Mouse (Mus musculus): ENCODE measurements around the gene Avl9. TPM values are rescaled to one million over a fixed set of nuclear protein-coding genes. Genes with fewer than 3 reads are reported as not detected.

Avl9 gene
- total RNA-seq (2023) = 128 to 144 TPM (median 135 TPM) in 4 replicates

GRCm38 (mm10) chr6:56714574-56715269 lies at the start of gene Avl9:
TSS of gene Avl9 (plus strand) at chr6:56714899.

DNA sequence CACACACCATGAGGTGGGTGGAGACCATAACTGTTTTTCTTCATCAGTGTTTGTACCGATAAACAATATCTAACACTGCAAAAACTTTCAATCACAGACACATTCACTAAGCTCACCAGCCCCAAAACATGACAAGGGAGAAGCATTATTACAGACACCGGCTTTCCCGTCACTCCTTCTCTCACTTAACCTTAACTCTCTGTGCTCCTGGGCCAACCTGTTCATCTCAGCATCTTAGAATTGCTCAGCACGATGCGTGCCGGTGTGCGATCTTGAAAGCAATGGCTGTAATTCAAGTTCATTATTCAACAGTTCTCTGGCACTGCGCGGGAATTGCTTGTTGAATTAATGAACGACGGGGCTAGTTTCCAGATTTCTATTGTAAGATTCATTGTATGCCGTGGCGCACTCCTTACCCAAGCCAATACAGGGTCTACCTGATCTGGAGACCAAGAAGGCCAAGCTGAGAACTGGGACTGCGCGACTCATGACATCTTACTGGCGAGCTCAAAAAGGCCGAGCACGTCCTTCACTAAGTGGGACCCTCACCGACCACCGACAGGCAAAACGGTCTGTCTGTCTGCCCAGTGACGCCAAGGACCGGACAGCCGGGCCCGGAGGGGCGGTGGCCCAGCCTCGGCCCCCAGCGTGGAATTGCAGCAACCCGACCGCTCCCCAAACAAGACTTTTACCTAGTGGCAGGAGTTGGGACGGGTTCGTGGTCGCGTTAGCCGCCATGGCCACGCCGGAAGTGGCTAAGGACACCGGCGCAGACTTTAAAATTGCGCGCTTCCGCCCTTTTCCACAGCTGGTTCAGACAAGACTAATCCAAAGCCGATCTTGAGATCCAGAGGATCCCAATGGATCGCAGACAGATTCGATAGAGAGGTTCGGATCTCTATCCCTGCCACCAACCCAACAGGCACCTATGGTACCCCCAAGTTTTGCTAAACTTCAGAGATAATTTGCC lies 10.5 kb upstream of the Avl9 start, which contains the start of gene Lsm5:
Gene Lsm5, minus strand, starts transcription at position 780 of the 970 bp plus-strand sequence.

DNA sequence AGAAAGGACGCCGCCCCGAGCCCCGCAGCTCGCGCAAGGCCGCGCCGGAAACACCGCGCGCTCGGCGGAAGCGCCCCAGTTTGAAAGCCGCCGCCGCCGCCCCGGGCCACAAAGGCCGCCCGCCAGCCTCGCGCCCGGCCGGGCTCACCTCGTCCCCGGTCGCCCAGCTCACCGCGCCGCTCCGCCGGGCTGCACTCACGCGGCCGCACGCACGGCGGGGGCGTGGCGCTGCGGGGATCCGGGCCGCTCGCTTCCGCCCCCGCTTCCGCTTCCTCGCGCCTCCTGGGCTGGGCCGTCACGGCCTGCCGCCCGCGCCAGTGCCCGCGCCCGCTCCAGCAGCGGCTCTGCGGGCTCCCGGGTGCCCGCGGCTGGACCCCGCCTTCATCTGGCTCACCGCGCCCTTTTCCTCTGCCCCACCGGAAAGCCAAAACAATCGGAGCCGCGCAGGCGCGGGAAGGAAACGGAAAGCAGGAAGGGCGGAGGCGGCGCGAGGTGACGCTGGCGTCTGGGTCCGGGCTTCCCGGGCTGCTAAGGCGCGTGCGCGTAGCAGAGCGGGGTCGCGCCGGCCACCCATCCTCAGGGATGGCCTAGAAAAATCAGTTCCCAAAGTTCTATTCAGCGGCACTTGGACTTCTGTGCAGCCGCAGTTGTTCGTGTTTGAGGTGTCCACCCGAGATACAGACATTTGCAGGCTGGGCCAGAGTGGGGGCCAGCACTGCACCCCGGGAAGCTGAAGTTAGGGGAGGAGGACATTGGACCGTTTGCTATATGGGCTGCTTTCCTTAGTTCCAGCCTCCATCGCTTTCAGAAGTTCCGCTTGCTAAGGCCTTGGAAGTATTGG lies 82.8 kb downstream of the Avl9 start, which contains the start of gene Kbtbd2:
Gene Kbtbd2, minus strand, starts transcription at position 503 of the 841 bp plus-strand sequence.

Other genes with a start within 250 kb of the Avl9 start
- 0.46 to 1.2 TPM (median 0.89 TPM) in 4 replicates for gene Pde1c, start 145.8 kb upstream of the Avl9 start, total RNA-seq (2023)
- gene Lsm5, start 10.2 kb upstream of the Avl9 start, total RNA-seq (2023) = 32.7 to 43.4 TPM (median 42.7 TPM) in 4 replicates
- 64.4 to 70.3 TPM (median 65.5 TPM) in 4 replicates for gene Kbtbd2, start 82.9 kb downstream of the Avl9 start, total RNA-seq (2023)
- 0.18 to 0.30 TPM in 2 of 4 replicates, not detected in the others for gene Fkbp9, start 117.2 kb downstream of the Avl9 start, total RNA-seq (2023)
- 53.1 to 65.3 TPM (median 58.3 TPM) in 4 replicates for gene Nt5c3, start 209.0 kb downstream of the Avl9 start, total RNA-seq (2023)
- gene Vmn1r4, start 209.1 kb downstream of the Avl9 start, total RNA-seq (2023) = 0.36 TPM in 1 of 4 replicates, not detected in the others

Measured in B cell, adult 62 days (primary cell).